Mouse (Mus musculus): ENCODE results near the gene Pard3. TPM values are rescaled to one million over a fixed set of nuclear protein-coding genes. Genes with fewer than 3 reads are reported as not detected.
A peak's percentile ranks its signal among the peaks of the same experiment; 100 is the strongest.

Pard3 gene
- polyA plus RNA-seq, 1 experiment from 2014 or later = 30.0 TPM

DNA sequence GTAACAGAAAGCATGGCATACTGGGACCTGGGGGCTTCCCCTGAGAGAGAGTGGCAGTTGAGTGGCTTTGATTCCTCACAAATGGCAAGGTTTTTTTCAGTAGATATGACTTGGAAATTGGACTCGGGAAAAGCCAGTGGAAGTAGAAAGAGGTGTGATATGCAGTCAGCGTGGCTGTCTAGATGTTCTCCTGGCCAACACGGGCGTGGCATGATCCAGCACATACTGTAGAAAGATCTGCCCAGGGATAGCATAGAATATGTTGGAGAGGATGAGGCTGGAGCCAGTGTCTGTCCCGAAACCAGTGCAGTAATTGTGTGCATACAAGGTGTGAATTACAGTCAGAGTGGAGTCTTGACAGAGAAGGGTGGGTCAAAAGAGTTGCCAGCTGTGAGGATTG lies 257.2 kb downstream of the Pard3 start:
- no peak for ATAC-seq (ENCODE audit: low FRiP score, low TSS enrichment)
- no peak overlapping the region for H3K9ac ChIP-seq (ENCODE audit: low read length)
- no peak overlapping the region for H3K4me2 ChIP-seq (replicated peaks; ENCODE audit: low read depth)
- H3K27ac ChIP-seq (replicated peaks) = no peak overlapping the region
- TF ChIP-seq EP300 (optimal IDR thresholded peaks at IDR 0.05) (no peak), CTCF (IDR thresholded peaks at IDR 0.05; ENCODE audit: low read depth) (no peak)
- 80% methylated on average over 5 of the region's 5 CpGs for WGBS
- no peak overlapping the region for H3K4me3 ChIP-seq (ENCODE audit: low read depth, low read length)
- H3K36me3 ChIP-seq (ENCODE audit: control insufficient read depth, insufficient read depth, low read length) = no peaks in the 10 kb centered on the region
- no peaks in the 10 kb centered on the region for H3K9me3 ChIP-seq (ENCODE audit: control insufficient read depth, low read length)
- H3K4me1 ChIP-seq (replicated peaks; ENCODE audit: control insufficient read depth, insufficient read depth) = no peaks in the 10 kb centered on the region; the same call in 1 of the 2 replicates
- no peaks in the 10 kb centered on the region for H3K27me3 ChIP-seq (ENCODE audit: control insufficient read depth, insufficient read depth, low read length)
- no peak for DNase-seq (ENCODE audit: low spot score)

DNA sequence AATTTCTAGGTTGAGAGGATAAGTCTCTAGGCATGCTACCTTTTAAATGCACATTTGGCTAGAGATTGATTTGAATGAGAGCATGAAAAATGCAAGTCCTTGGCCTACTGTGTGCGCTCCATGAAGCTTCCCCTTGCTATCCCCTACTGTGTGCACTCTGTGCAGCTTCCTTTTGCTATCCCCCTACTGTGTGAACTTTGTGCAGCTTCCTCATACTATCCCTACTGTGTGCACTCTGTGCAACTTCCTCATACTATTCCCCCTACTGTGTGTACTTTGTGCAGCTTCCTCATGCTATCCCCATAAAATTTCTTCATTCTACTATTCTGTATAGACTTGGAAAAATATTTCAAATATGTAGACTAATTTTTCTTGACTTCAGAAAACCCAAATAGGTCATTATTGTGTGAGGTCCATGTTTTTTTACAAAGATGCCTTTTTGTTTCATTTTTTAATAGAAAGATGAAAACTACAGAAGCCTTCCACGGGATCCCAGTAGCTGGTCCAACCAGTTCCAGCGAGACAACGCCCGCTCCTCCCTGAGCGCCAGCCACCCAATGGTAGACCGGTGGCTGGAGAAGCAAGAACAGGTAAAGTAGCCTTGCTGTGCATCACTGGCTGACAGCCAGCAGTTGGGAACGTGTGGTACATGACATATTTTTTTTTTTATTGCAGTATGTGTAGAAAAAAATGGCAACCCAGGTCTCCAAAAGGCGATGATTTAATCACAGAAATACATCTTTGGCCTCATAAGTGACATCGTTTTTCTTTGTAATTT lies 260.1 kb downstream of the Pard3 start:
- Histone ChIP-seq H3K9me3 (ENCODE audit: control insufficient read depth, low read length) (no peaks in the 10 kb centered on the region), H3K9ac (ENCODE audit: low read length) (no peak overlapping the region), H3K4me1 (replicated peaks; ENCODE audit: control insufficient read depth, insufficient read depth) (no peaks in the 10 kb centered on the region), H3K27ac (replicated peaks) (no peak overlapping the region), H3K4me3 (ENCODE audit: low read depth, low read length) (no peak overlapping the region), H3K36me3 (ENCODE audit: control insufficient read depth, insufficient read depth, low read length) (no peaks in the 10 kb centered on the region), H3K27me3 (ENCODE audit: control insufficient read depth, insufficient read depth, low read length) (no peaks in the 10 kb centered on the region), H3K4me2 (replicated peaks; ENCODE audit: low read depth) (no peak overlapping the region)
- 71% methylated on average over 10 of the region's 10 CpGs for WGBS
- no peak for TF ChIP-seq EP300 (optimal IDR thresholded peaks at IDR 0.05)
- no peak for TF ChIP-seq CTCF (IDR thresholded peaks at IDR 0.05; ENCODE audit: low read depth)
- peak; percentile 16 for DNase-seq (ENCODE audit: low spot score)
- no peak for ATAC-seq (ENCODE audit: low FRiP score, low TSS enrichment)

DNA sequence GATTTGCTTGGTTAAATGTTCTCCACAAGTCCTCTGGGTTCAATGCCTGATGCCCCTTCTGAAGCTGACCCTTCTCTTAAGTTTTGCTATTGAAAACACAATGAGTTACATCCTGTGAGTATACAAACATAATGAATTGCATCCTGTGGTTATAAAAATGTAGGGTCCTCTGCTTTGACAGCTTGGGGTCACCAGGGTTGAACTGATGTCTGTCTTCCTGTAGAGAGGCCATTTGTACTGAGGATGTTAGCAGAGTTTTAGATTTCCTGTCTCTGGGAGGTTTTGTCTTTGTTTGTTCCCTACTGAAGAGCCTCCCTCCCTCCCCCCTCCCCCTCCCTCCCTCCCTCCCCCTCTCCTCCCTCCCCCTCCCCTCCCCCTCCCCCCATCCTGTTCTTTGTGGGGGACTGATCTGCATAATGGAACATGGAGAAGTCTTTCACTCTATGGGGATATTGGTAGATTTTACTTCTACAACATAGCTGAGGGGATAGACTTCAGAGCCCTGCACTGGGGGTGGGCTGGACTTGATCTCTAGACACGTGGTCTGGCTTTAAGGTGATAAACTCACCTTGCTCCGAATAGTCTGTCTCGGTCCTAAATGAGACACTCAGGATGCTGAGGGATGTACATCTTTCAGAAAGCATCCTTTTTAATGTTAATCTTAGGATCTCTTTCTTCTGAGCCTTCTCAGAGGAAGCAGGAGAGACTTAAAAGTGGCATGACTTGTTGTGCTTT lies 261.3 kb downstream of the Pard3 start:
- no peak for TF ChIP-seq CTCF (IDR thresholded peaks at IDR 0.05; ENCODE audit: low read depth)
- TF ChIP-seq EP300 (optimal IDR thresholded peaks at IDR 0.05) = no peak
- Histone ChIP-seq H3K36me3 (ENCODE audit: control insufficient read depth, insufficient read depth, low read length) (no peaks in the 10 kb centered on the region), H3K9ac (ENCODE audit: low read length) (no peak overlapping the region), H3K4me3 (ENCODE audit: low read depth, low read length) (no peak overlapping the region), H3K9me3 (ENCODE audit: control insufficient read depth, low read length) (no peaks in the 10 kb centered on the region), H3K4me2 (replicated peaks; ENCODE audit: low read depth) (no peak overlapping the region), H3K27ac (replicated peaks) (no peak overlapping the region), H3K4me1 (replicated peaks; ENCODE audit: control insufficient read depth, insufficient read depth) (no peaks in the 10 kb centered on the region), H3K27me3 (ENCODE audit: control insufficient read depth, insufficient read depth, low read length) (no peaks in the 10 kb centered on the region)
- ATAC-seq (ENCODE audit: low FRiP score, low TSS enrichment) (no peak), DNase-seq (ENCODE audit: low spot score) (no peak)
- 66% methylated on average over 3 of the region's 3 CpGs for WGBS

DNA sequence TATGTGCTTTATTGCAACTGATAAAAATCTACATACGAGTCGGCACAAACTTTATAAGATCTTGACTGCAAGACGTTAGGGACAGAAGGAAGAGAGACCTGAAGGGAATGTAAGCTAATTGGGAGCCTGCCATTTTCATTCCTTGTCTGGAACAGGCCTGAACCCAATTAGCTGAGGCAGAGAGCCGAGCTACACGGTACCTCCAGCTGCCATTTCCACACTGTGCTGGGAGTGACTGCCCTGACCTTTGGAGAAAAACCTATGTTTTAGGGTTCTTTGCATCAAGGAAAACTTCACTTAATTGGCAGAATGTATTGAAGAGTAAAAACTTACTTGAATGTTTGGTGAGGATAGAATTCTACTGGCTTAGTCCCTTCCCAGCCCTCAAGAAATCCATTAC lies 262.1 kb downstream of the Pard3 start:
- 53% methylated on average over 5 of the region's 5 CpGs for WGBS
- TF ChIP-seq CTCF (IDR thresholded peaks at IDR 0.05; ENCODE audit: low read depth) (no peak), EP300 (optimal IDR thresholded peaks at IDR 0.05) (no peak)

DNA sequence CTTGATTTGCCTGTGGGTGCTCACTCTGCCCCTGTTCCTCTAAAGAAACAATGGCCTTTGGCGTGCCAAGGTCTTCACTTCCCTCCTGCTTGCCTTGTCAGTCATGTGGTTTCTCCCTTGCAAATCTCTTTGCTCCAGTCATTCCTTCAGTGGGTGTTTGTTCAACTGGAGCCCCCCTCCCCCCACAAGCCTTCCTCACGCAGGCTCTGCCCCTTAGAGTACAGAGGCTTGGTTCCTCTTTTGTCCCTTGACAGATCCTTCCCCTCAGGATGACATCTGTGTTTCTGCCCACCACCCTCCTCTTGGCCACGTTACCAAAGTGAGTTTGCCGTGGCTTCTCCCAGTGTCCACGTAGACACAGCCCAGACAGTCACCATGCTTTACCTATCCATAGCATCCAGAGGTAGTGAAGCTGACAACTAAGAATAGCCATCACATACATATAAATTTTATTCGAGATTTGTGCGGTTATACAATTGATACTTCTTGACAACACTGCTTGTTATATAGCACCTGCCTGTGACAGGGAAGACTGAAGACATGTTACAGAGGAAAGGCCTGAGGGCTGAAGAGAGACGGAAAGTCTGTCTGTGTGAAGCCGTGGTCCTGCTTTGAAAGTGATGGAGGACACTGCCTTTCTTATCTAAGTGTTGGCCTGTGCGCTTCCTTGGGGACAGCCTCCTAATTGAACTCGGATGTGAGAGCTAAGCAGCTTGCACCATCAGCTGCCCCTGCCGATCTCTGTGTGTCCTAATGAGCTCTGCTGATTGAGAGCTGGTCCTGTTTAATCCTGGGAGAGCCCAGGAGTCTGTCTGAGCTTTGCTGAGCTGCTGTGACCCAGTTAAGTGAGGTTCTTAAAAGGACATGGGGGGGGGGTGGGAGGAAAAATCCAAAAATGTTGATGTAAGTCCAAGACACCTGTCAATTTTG lies 266.8 kb downstream of the Pard3 start:
- no peaks in the 10 kb centered on the region for H3K4me1 ChIP-seq (replicated peaks; ENCODE audit: control insufficient read depth, insufficient read depth)
- no peak for ATAC-seq (ENCODE audit: low FRiP score, low TSS enrichment)
- 60% methylated on average over 12 of the region's 12 CpGs for WGBS

More for the DNA sequence above, 262.1 kb downstream of the Pard3 start:
- no peaks in the 10 kb centered on the region for H3K27me3 ChIP-seq (ENCODE audit: control insufficient read depth, insufficient read depth, low read length)
- H3K9ac ChIP-seq (ENCODE audit: low read length) = no peak overlapping the region
- no peaks in the 10 kb centered on the region for H3K4me1 ChIP-seq (replicated peaks; ENCODE audit: control insufficient read depth, insufficient read depth)
- H3K4me2 ChIP-seq (replicated peaks; ENCODE audit: low read depth) = no peak overlapping the region
- ATAC-seq (ENCODE audit: low FRiP score, low TSS enrichment) (no peak), DNase-seq (ENCODE audit: low spot score) (no peak)
- H3K36me3 ChIP-seq (ENCODE audit: control insufficient read depth, insufficient read depth, low read length) = no peaks in the 10 kb centered on the region
- H3K27ac ChIP-seq (replicated peaks) = no peak overlapping the region
- no peaks in the 10 kb centered on the region for H3K9me3 ChIP-seq (ENCODE audit: control insufficient read depth, low read length)
- H3K4me3 ChIP-seq (ENCODE audit: low read depth, low read length) = no peak overlapping the region

More for the DNA sequence above, 266.8 kb downstream of the Pard3 start:
- Histone ChIP-seq H3K36me3 (ENCODE audit: control insufficient read depth, insufficient read depth, low read length) (no peaks in the 10 kb centered on the region), H3K9me3 (ENCODE audit: control insufficient read depth, low read length) (no peaks in the 10 kb centered on the region), H3K4me3 (ENCODE audit: low read depth, low read length) (no peak overlapping the region), H3K27ac (replicated peaks) (no peak overlapping the region), H3K4me2 (replicated peaks; ENCODE audit: low read depth) (no peak overlapping the region), H3K27me3 (ENCODE audit: control insufficient read depth, insufficient read depth, low read length) (no peaks in the 10 kb centered on the region), H3K9ac (ENCODE audit: low read length) (no peak overlapping the region)
- TF ChIP-seq CTCF (IDR thresholded peaks at IDR 0.05; ENCODE audit: low read depth) = no peak
- TF ChIP-seq EP300 (optimal IDR thresholded peaks at IDR 0.05) = no peak
- no peak for DNase-seq (ENCODE audit: low spot score)

All from stomach, postnatal 0 days (tissue).